Mouse (Mus musculus) heart, embryonic 14.5 days (tissue): ENCODE data around the gene Rgs7bp. TPM values are rescaled to one million over a fixed set of nuclear protein-coding genes. Genes with fewer than 3 reads are reported as not detected.
"Not testable (repeated sequence)": the region's sequence is repeated elsewhere in the genome, so short reads cannot be mapped to it uniquely, and the experiment has no call there.

ENCODE experiments used
- ATAC-seq: fragments of 200-750 bp; cut with Nextera tagmentation; 2 replicates; pipeline ENCODE4 v1.8.0; 2017; ENCODE audit warnings: low read depth, moderate TSS enrichment; ENCODE audit not compliant: insufficient number of reproducible peaks, insufficient read depth, low FRiP score
- H3K27ac ChIP-seq, 2 experiments: fragments of 200-500 bp in 1 of 2; fragments of 300-500 bp in 1 of 2; sonication (generic) in 1 of 2; replicated peaks in 1 of 2; 2 replicates each; pipeline ENCODE4 v1.5.1; 2012 to 2014; ENCODE audit warnings: low read depth in 2 of 2, low read length in 2 of 2, control low read depth in 1 of 2, mild to moderate bottlenecking in 1 of 2, mixed read lengths in 1 of 2; ENCODE audit not compliant: control insufficient read depth in 1 of 2, insufficient read depth in 1 of 2
- H3K27me3 ChIP-seq: fragments of 300-500 bp; sonication (generic); 2 replicates; pipeline ENCODE4 v1.6.1; 2014; ENCODE audit warnings: mild to moderate bottlenecking, low read length, control low read depth; ENCODE audit not compliant: control insufficient read depth, insufficient read depth
- H3K36me3 ChIP-seq: fragments of 300-500 bp; sonication (generic); 2 replicates; pipeline ENCODE4 v1.6.1; 2014; ENCODE audit warnings: mild to moderate bottlenecking, control low read depth, low read length, mixed read lengths; ENCODE audit not compliant: control insufficient read depth, insufficient read depth
- H3K4me1 ChIP-seq, 2 experiments: fragments of 200-500 bp in 1 of 2; fragments of 300-500 bp in 1 of 2; sonication (generic) in 1 of 2; 2 replicates each; pipeline ENCODE4 v1.6.1; 2012 to 2014; ENCODE audit warnings: low read length in 2 of 2, control low read depth in 1 of 2, mixed read lengths in 1 of 2; ENCODE audit not compliant: control insufficient read depth in 2 of 2, insufficient read depth in 2 of 2
- H3K4me2 ChIP-seq: fragments of 300-500 bp; sonication (generic); 2 replicates; pipeline ENCODE4 v1.6.1; 2014; ENCODE audit warnings: mild to moderate bottlenecking, low read length
- H3K4me3 ChIP-seq, 2 experiments: fragments of 200-500 bp in 1 of 2; fragments of 300-500 bp in 1 of 2; sonication (generic) in 1 of 2; 2 replicates each; pipeline ENCODE4 v1.5.1; 2012 to 2014; ENCODE audit warnings: low read length in 2 of 2, mild to moderate bottlenecking in 2 of 2, control low read depth in 1 of 2, low read depth in 1 of 2, moderate library complexity in 1 of 2; ENCODE audit not compliant: control insufficient read depth in 1 of 2, insufficient read depth in 1 of 2
- H3K9ac ChIP-seq: fragments of 300-500 bp; sonication (generic); 2 replicates; pipeline ENCODE4 v1.6.1; 2014; ENCODE audit warnings: mild to moderate bottlenecking, low read length
- H3K9me3 ChIP-seq: fragments of 300-500 bp; sonication (generic); 2 replicates; pipeline ENCODE4 v1.6.1; 2016; ENCODE audit warnings: low read length, control low read depth; ENCODE audit not compliant: control insufficient read depth
- WGBS: fragments of 180-500 bp; shearing (Covaris S2); extraction: QIAGEN DNeasy Blood & Tissue Kit; methylation state at CpG from one replicate; pipeline ENCODE4 v1.1.7; 2014; 5-methylcytosine and 5-hydroxymethylcytosine counted together
- polyA plus RNA-seq: library from polyadenylated mRNA; unstranded; fragments of >200 nt; fragmentation: Nextera tagmentation; extraction: Ambion mirVana; gene quantifications from 2 replicates; pipeline ENCODE4 v1.2.1, GENCODE M21; 2014

The Rgs7bp gene
- polyA plus RNA-seq, 1 experiment from 2014 or later = 3.7 TPM

DNA sequence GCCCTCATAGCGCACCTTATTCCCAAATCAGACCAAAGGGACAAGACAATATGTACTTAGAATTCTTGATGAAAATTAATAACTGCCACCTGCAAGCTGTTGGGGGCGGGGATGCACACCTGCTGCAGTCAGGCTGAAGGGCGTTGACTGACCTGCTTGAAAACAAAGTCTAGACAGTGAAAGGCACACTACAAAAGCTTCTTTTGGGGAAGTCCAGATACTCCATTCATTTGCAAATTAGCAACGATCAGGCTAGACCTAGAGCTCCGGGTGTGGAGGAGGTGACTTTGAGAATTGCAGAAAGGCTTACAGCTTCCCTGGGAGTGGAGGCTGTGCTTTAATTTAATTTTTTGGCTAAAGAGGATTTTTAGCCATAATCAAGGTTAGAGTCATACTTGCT, 143.1 kb downstream of the Rgs7bp start:
- H3K36me3 ChIP-seq, H3K9me3 ChIP-seq, H3K27me3 ChIP-seq, ATAC-seq, H3K4me3 ChIP-seq, H3K27ac ChIP-seq, H3K4me1 ChIP-seq, H3K4me2 ChIP-seq, H3K9ac ChIP-seq: not testable (repeated sequence)
- 87% methylated on average over 5 of the region's 5 CpGs for WGBS

DNA sequence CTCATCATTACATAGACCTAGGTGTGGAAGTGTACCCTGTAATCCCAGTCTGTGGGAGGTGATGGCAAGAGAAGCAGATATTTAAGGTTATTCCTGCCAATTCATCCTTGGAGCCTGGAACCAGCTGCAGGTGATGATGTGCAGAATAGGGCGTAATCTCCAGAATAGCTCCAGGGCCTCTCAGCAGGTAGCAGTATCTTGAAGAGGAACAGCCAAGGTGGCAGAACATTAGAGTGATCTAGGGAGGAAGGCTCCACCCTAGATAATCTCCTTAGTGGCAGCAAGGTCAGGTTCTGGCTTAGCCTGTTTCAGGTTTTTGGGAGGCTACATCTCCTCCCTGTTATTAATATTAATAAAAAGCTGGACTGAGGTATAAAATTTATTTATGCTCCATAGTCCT, 143.7 kb downstream of the Rgs7bp start:
- not testable (repeated sequence) for H3K9me3 ChIP-seq, H3K36me3 ChIP-seq, H3K27me3 ChIP-seq, H3K27ac ChIP-seq, H3K4me3 ChIP-seq, H3K4me1 ChIP-seq, H3K9ac ChIP-seq, H3K4me2 ChIP-seq, ATAC-seq
- 81% methylated on average over 1 of the region's 1 CpGs for WGBS

DNA sequence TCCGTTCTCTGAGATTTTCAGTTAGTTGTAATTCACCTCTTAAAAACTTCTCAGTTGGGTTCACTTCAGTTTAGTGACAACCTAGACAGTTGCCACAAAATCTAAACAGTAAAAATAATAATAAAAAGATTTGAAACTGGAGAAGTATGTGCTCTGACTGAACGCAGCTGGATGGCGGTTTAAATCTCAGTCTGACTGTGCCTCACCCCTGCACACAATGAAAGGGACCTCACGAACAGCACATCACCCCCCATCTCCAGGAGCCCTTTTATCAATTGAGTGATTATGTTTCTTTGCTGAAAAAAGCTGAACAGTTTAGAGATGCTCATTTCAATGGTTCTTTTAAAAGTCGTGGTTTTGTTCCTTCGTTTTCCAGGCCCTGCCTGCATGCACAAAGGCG, 146.0 kb downstream of the Rgs7bp start:
- Histone ChIP-seq H3K36me3 (no peaks in the 10 kb centered on the region), H3K4me1 (peaks cover 0 to 3% of the 10 kb centered on the region in 2 experiments; a peak in 2 of 4 replicates), H3K9me3 (no peaks in the 10 kb centered on the region), H3K9ac (no peak overlapping the region), H3K4me3 (no peak overlapping the region), H3K27me3 (no peaks in the 10 kb centered on the region), H3K27ac (no peak overlapping the region), H3K4me2 (no peak overlapping the region)
- WGBS = 63% methylated on average over 7 of the region's 7 CpGs
- no peak for ATAC-seq

Other genes with a start within 250 kb of the Rgs7bp start
- 22.6 and 22.7 TPM in 2 replicates for gene Cwc27, start 237.8 kb downstream of the Rgs7bp start, polyA plus RNA-seq
- not detected in 2 replicates for gene Shisal2b, start 191.0 kb downstream of the Rgs7bp start, polyA plus RNA-seq
- not detected in 2 replicates for gene 4933425L06Rik, start 27.2 kb upstream of the Rgs7bp start, polyA plus RNA-seq
- gene Rnf180, start 239.9 kb upstream of the Rgs7bp start, polyA plus RNA-seq = 2.9 and 3.3 TPM in 2 replicates